Mouse (Mus musculus): ENCODE results near the gene Gpr37l1.
A peak's percentile ranks its signal among the peaks of the same experiment; 100 is the strongest.

- TF ChIP-seq POLR2A (IDR thresholded peaks at IDR 0.05; ENCODE audit: borderline replicate concordance, insufficient read depth, low read length) (no peak), CTCF (IDR thresholded peaks at IDR 0.05; ENCODE audit: borderline replicate concordance, insufficient read depth, low read depth, low read length) (0 out of 2 replicates have a peak, but pooled peaks have one; percentile 17)
These were observed 3.7 kb upstream of the Gpr37l1 start for GRCm38 (mm10) chr1:135171202-135171601.
